Mouse (Mus musculus) kidney, postnatal 4 days (tissue): Measurements from ENCODE around the gene Ankrd55.

Experiments
- DNase-seq, 2 experiments: peaks; one replicate each; pipeline ENCODE4 v3.0.0; 2021; ENCODE audit warnings: mixed read lengths in 2 of 2

The Ankrd55 gene

GRCm38 (mm10) chr13:112383941-112384659 is 95.8 kb downstream of the Ankrd55 start:
- no peak for DNase-seq

GRCm38 (mm10) chr13:112385040-112385439 is 96.8 kb downstream of the Ankrd55 start:
- DNase-seq = no peak

- DNase-seq = no peak
Measured at GRCm38 (mm10) chr13:112386494-112387075, 98.3 kb downstream of the Ankrd55 start.

GRCm38 (mm10) chr13:112387279-112387678 is 99.0 kb downstream of the Ankrd55 start:
- DNase-seq = no peak

DNA sequence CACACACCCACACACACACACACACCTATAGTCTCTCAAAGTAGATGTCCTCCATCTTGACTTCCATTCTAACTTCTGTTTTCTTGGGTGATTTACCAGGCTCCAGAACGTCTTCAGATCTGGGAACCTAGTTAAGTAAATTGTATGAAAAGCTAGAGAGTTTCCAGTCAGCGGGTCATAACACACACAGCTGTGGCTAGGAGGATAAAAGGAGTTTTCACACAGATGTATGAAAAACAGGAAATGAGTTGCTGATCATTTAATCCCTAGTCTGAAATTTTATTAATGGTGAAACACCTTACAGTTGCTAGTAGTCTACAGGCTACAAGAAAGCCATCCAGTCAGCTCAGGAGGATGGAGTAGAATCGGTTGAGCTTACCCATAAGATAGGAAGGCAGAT is 99.9 kb downstream of the Ankrd55 start:
- DNase-seq = no peak

DNA sequence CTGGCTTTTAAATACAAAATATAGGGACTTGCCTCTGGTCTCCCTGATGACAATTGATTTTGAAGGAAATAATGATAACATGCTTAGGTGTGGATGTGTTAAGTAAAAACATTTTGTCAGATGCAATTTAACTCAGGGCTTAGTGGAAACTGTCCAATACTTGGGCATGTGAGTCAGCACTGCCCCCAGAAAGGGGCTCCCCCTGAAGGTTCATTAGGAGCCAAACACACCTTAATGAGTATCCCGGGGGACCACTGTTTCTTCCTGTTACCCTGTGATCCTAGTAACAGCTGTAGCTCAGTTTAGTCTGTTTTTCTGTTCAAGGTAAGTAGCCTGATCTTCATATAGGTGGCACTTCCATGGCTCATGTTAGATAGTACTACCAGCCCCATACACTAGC is 102.0 kb downstream of the Ankrd55 start:
- no peak for DNase-seq

- DNase-seq = no peak
Measured at GRCm38 (mm10) chr13:112391354-112391753, 103.1 kb downstream of the Ankrd55 start.

- no peak for DNase-seq
Measured at GRCm38 (mm10) chr13:112393356-112393755, 105.1 kb downstream of the Ankrd55 start.

- DNase-seq = no peak
Measured at GRCm38 (mm10) chr13:112394271-112394670, 106.0 kb downstream of the Ankrd55 start.

GRCm38 (mm10) chr13:112404723-112405122 is 116.5 kb downstream of the Ankrd55 start:
- DNase-seq = peak; percentile 30 to 46

- DNase-seq = no peak
Measured at GRCm38 (mm10) chr13:112405184-112405583, 116.9 kb downstream of the Ankrd55 start.

GRCm38 (mm10) chr13:112406618-112407017 is 118.4 kb downstream of the Ankrd55 start:
- no peak for DNase-seq

GRCm38 (mm10) chr13:112407181-112407700 is 119.0 kb downstream of the Ankrd55 start:
- DNase-seq = no peak

GRCm38 (mm10) chr13:112407776-112408490 is 119.7 kb downstream of the Ankrd55 start:
- no peak for DNase-seq

GRCm38 (mm10) chr13:112408701-112409100 is 120.5 kb downstream of the Ankrd55 start:
- DNase-seq = no peak

DNA sequence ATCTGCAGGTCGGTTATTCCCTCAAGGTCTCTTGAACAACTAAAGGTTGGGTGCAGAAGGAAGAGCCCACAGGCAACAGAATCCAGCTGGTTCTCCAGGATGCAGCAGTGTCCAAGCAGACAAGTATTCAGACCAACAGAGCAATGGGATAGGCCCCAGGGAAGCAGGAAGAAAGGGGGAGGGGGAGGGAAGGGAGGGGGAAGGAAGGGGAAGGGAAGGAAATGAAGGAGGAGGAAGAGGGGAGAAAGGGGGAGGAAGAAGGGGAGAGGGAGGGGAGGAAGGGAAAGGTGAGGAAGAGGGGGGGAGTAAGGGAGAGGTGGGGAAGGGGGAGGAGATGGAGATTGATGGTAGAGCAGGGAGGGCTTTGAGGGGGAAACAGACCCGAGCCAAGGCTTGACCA is 121.1 kb downstream of the Ankrd55 start:
- DNase-seq = no peak

DNA sequence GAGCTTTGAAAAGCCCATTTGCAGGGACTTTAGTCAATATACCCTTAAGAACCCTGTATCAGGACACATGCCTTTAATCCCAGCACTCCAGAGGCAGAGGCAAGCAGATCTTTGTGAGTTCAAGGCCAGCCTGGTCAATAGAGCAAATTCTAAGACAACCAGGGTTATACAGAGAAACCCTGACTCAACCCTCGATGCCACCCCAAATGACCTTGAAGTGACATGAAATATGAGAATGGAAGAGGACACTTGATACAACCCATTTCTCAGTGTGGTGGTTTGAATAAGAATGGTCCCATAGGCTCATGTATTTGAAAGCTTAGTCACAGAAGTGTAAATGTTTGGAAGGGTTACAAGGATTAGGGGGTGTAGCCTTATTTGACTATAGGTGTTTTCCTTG is 121.6 kb downstream of the Ankrd55 start:
- no peak for DNase-seq

DNA sequence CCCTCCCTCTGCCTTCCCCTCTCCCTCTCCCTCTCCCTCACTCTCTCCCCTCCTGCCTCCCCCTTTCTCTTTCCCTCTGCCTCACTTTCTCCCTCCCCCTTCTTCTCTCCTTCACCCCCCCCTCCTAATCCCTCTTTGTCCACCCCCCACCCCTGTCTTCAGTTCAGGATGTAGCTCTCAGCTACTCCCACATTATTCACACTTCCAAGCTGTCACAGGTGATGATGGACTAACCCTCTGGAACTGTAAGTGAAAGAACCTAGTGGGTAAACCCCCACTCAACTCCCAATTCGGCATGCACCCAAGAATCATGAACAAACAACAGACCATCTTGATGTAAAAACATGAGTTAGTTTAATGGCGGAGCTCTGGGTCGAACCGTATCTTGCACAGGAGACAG is 122.2 kb downstream of the Ankrd55 start:
- no peak for DNase-seq

- no peak for DNase-seq
Measured at GRCm38 (mm10) chr13:112411216-112411822, 123.1 kb downstream of the Ankrd55 start.

DNA sequence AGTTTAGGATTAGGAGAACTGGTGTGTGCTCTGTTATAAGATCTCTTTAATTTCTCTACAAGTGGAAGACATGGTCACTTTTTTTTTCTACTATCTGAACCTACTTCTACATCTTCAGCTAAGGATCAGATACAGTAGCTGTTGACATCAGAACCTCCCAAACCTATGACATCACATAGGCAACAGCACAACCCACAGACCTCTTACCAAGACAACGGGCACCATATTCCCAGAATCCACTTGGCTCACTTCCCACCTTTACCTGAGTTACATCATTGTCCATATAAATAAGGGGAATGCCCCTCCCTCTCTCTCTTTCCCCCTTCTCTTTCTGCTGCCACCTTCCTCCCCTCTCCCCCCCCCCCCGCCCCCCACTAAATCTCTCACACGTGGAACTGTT is 124.0 kb downstream of the Ankrd55 start:
- no peak for DNase-seq

- no peak for DNase-seq
Measured at GRCm38 (mm10) chr13:112412824-112413223, 124.6 kb downstream of the Ankrd55 start.

- DNase-seq = no peak
Measured at GRCm38 (mm10) chr13:112413611-112414010, 125.4 kb downstream of the Ankrd55 start.

- no peak for DNase-seq
Measured at GRCm38 (mm10) chr13:112415896-112416295, 127.6 kb downstream of the Ankrd55 start.
